Mouse (Mus musculus) forebrain, embryonic 14.5 days (tissue): ENCODE measurements around the gene Unk. TPM values are rescaled to one million over a fixed set of nuclear protein-coding genes. Genes with fewer than 3 reads are reported as not detected.

Experiments
- ATAC-seq: fragments of 200-750 bp; cut with Nextera tagmentation; 2 replicates; pipeline ENCODE4 v1.8.0; 2017; ENCODE audit warnings: mild to moderate bottlenecking, moderate library complexity
- DNase-seq: peaks from one replicate; pipeline ENCODE4 v3.0.0-alpha.2; 2015; ENCODE audit warnings: low spot score
- H3K27ac ChIP-seq: fragments of 300-500 bp; sonication (generic); 2 replicates; pipeline ENCODE4 v1.5.1; 2014; ENCODE audit warnings: low read depth, mild to moderate bottlenecking, control low read depth, low read length, moderate library complexity
- H3K27me3 ChIP-seq: fragments of 300-500 bp; sonication (generic); replicated peaks from 2 replicates; pipeline ENCODE4 v1.6.1; 2014; ENCODE audit warnings: low read length, control low read depth, mixed read lengths; ENCODE audit not compliant: control insufficient read depth, insufficient read depth
- H3K36me3 ChIP-seq: fragments of 300-500 bp; sonication (generic); 2 replicates; pipeline ENCODE4 v1.6.1; 2014; ENCODE audit warnings: low read length, control low read depth; ENCODE audit not compliant: control insufficient read depth, insufficient read depth
- H3K4me1 ChIP-seq: fragments of 300-500 bp; sonication (generic); 2 replicates; pipeline ENCODE4 v1.6.1; 2014; ENCODE audit warnings: antibody characterized with exemption, low read length, control low read depth; ENCODE audit not compliant: control insufficient read depth, insufficient read depth
- H3K4me2 ChIP-seq: fragments of 300-500 bp; sonication (generic); 2 replicates; pipeline ENCODE4 v1.6.1; 2014; ENCODE audit warnings: mild to moderate bottlenecking, control low read depth, low read length
- H3K4me3 ChIP-seq: fragments of 300-500 bp; sonication (generic); 2 replicates; pipeline ENCODE4 v1.5.1; 2014; ENCODE audit warnings: low read depth, low read length, control low read depth
- H3K9ac ChIP-seq: fragments of 300-500 bp; sonication (generic); 2 replicates; pipeline ENCODE4 v1.6.1; 2014; ENCODE audit warnings: mild to moderate bottlenecking, low read length, control low read depth, moderate library complexity
- H3K9me3 ChIP-seq: fragments of 300-500 bp; sonication (generic); replicated peaks from 2 replicates; pipeline ENCODE4 v1.6.1; 2016; ENCODE audit warnings: low read length, control low read depth, mixed read lengths; ENCODE audit not compliant: control insufficient read depth
- WGBS: fragments of 180-500 bp; shearing (Covaris S2); extraction: QIAGEN DNeasy Blood & Tissue Kit; methylation state at CpG from one replicate; pipeline ENCODE4 v1.1.7; 2014; 5-methylcytosine and 5-hydroxymethylcytosine counted together
- polyA plus RNA-seq: library from polyadenylated mRNA; unstranded; fragments of >200 nt; fragmentation: Nextera tagmentation; extraction: Ambion mirVana; gene quantifications from 2 replicates; pipeline ENCODE4 v1.2.1, GENCODE M21; 2014

The Unk gene
- polyA plus RNA-seq, 1 experiment from 2014 or later, result 23.4 TPM

GRCm38 (mm10) chr11:116083096-116083672 is 53.1 kb downstream of the Unk start:
- Histone ChIP-seq H3K27ac (no peak overlapping the region), H3K4me3 (no peak overlapping the region), H3K27me3 (no peaks in the 10 kb centered on the region), H3K36me3 (peaks cover 54% of the 10 kb centered on the region), H3K9ac (no peak overlapping the region), H3K4me2 (no peak overlapping the region), H3K9me3 (no peaks in the 10 kb centered on the region), H3K4me1 (peaks cover 12% of the 10 kb centered on the region)
- DNase-seq (no peak), ATAC-seq (no peak)
- WGBS, result 93% methylated on average over 14 of the region's 14 CpGs

- WGBS, result 94% methylated on average over 6 of the region's 6 CpGs
- H3K9me3 ChIP-seq, result no peaks in the 10 kb centered on the region
- H3K9ac ChIP-seq, result no peak overlapping the region
- peaks cover 12% of the 10 kb centered on the region for H3K4me1 ChIP-seq
- H3K4me2 ChIP-seq, result no peak overlapping the region
- no peak for ATAC-seq
- no peak overlapping the region for H3K27ac ChIP-seq
- H3K36me3 ChIP-seq, result peaks cover 47% of the 10 kb centered on the region
- H3K4me3 ChIP-seq, result no peak overlapping the region
- DNase-seq, result no peak
- H3K27me3 ChIP-seq, result no peaks in the 10 kb centered on the region
Measured at GRCm38 (mm10) chr11:116084166-116084565, 54.0 kb downstream of the Unk start.

GRCm38 (mm10) chr11:116086258-116087193 is 56.4 kb downstream of the Unk start, which contains the start of gene Wbp2:
Gene Wbp2 (minus strand): TSS chr11:116086995.
- Histone ChIP-seq H3K27me3 (no peaks in the 10 kb centered on the region), H3K9ac (peak within 1 kb of the TSS; percentile 54), H3K27ac (peak within 1 kb of the TSS; percentile 75; the same call in 1 of the 2 replicates), H3K36me3 (peaks cover 23% of the 10 kb centered on the region), H3K4me2 (peak within 1 kb of the TSS; percentile 63), H3K4me1 (peaks cover 12% of the 10 kb centered on the region), H3K4me3 (peak within 1 kb of the TSS; percentile 44), H3K9me3 (no peaks in the 10 kb centered on the region)
- 4% methylated on average over 39 of the region's 43 CpGs for WGBS
- ATAC-seq, result peak; percentile 97
- DNase-seq, result peak; percentile 100

GRCm38 (mm10) chr11:116087194-116088130 is 57.3 kb downstream of the Unk start:
- DNase-seq (peak; percentile 87), ATAC-seq (peak; percentile 81)
- Histone ChIP-seq H3K9me3 (no peaks in the 10 kb centered on the region), H3K27ac (peak overlapping the region; percentile 31; the same call in 1 of the 2 replicates), H3K36me3 (peaks cover 14% of the 10 kb centered on the region), H3K4me2 (peak overlapping the region; percentile 53), H3K4me3 (peak overlapping the region; percentile 44), H3K9ac (peak overlapping the region; percentile 54; the same call in 1 of the 2 replicates), H3K27me3 (no peaks in the 10 kb centered on the region), H3K4me1 (peaks cover 12% of the 10 kb centered on the region)
- WGBS, result 3% methylated on average over 31 of the region's 31 CpGs

DNA sequence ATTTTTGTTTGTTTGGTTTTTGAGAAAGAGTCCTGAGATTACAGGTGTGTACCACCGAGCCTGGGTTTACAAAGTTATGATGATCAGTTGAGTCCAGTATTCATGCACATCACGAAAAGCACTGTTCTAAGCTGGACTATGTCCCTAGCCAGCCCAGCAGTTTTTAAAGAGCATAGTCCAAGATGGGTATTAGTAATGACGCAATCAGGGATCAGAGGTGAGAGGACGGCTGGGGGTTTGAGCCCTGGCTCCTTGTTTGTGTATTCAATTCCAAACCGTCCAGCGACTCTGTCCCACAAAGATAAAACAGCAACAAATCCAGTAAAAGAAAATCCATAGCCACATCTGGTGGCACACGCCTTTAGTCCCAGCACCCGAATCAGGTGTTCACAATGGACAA is 58.1 kb downstream of the Unk start:
- WGBS, result 86% methylated on average over 8 of the region's 8 CpGs
- ATAC-seq (no peak), DNase-seq (no peak)
- H3K4me2 ChIP-seq, result peak overlapping the region; percentile 53; the same call in 1 of the 2 replicates
- no peak overlapping the region; the same call in 1 of the 2 replicates for H3K9ac ChIP-seq
- no peaks in the 10 kb centered on the region for H3K9me3 ChIP-seq
- H3K27ac ChIP-seq, result no peak overlapping the region
- H3K36me3 ChIP-seq, result peaks cover 8% of the 10 kb centered on the region
- H3K27me3 ChIP-seq, result no peaks in the 10 kb centered on the region
- H3K4me1 ChIP-seq, result peaks cover 12% of the 10 kb centered on the region
- no peak overlapping the region for H3K4me3 ChIP-seq

DNA sequence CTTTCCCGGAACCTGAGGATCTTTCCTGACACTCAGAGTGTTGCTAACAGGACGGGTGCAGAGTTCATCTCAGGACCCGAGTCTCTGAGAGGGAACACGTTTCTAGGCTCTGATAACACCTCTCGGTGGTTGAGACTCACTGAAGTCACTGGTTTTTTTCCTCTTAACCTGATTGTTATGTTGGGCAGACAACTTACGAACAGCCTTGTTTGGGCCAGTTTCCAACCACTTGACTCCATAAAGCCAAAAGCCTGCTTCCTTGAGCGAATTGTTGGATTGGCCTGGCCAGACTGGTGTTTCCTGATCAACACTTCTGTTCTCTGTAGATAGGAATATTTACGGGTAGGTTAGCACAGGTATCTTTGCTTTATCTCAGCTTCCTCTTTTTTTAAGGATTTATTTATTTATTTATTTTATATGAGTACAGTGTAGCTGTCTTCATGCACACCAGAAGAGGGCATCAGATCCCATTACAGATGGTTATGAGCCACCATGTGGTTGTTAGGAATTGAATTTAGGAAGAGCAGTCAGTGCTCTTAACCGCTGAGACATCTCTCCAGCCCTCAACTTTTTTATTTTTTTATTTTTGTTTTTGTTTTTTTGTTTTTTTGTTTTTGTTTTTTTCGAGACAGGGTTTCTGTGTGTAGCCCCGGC is 58.7 kb downstream of the Unk start:
- no peak for DNase-seq
- WGBS, result 87% methylated on average over 11 of the region's 11 CpGs
- H3K4me1 ChIP-seq, result peaks cover 12% of the 10 kb centered on the region
- H3K4me3 ChIP-seq, result no peak overlapping the region
- H3K9ac ChIP-seq, result no peak overlapping the region
- peaks cover 1% of the 10 kb centered on the region for H3K36me3 ChIP-seq
- no peaks in the 10 kb centered on the region for H3K27me3 ChIP-seq
- H3K27ac ChIP-seq, result no peak overlapping the region
- no peak overlapping the region for H3K4me2 ChIP-seq
- ATAC-seq, result no peak
- no peaks in the 10 kb centered on the region for H3K9me3 ChIP-seq

- H3K9ac ChIP-seq, result no peak overlapping the region
- no peaks in the 10 kb centered on the region for H3K36me3 ChIP-seq
- H3K27me3 ChIP-seq, result no peaks in the 10 kb centered on the region
- H3K4me3 ChIP-seq, result no peak overlapping the region
- WGBS, result 92% methylated on average over 6 of the region's 6 CpGs
- no peak overlapping the region for H3K4me2 ChIP-seq
- no peak for DNase-seq
- no peak for ATAC-seq
- no peaks in the 10 kb centered on the region for H3K9me3 ChIP-seq
- H3K4me1 ChIP-seq, result peaks cover 12% of the 10 kb centered on the region
- no peak overlapping the region for H3K27ac ChIP-seq
Measured at GRCm38 (mm10) chr11:116089545-116089944, 59.4 kb downstream of the Unk start.

DNA sequence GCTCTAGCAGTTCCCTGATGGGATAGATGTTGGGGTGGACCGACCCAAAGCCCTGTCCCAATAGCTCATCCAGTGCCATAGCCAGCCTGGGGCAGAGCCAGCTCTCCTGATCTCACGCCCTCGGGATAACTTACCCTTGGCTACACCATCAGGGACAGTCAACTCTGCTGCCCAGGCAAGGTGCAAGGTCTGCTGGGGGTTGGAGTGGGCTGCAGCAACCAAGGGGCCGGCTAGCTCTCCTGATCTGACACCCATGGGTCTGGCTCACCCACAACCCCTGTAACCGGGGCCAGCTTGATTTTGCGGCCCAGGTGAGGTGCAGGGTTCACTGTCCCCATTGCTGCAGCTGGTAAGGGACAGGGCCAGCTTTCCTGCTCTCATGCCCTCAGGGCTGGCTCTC is 61.5 kb downstream of the Unk start:
- Histone ChIP-seq H3K4me1 (no peaks in the 10 kb centered on the region), H3K4me2 (no peak overlapping the region), H3K9ac (no peak overlapping the region), H3K36me3 (no peaks in the 10 kb centered on the region), H3K9me3 (0 out of 2 replicates have a peak, but pooled peaks cover 2% of the 10 kb centered on the region), H3K27me3 (no peaks in the 10 kb centered on the region), H3K27ac (no peak overlapping the region), H3K4me3 (no peak overlapping the region)
- DNase-seq, result no peak
- 85% methylated on average over 6 of the region's 6 CpGs for WGBS
- no peak for ATAC-seq
